Mouse (Mus musculus) liver, postnatal 0 days (tissue): ENCODE results near the gene Col6a6.

Experiments
- CTCF ChIP-seq: sonication (generic); IDR thresholded peaks from 2 replicates; pipeline ENCODE4 v1.5.1; 2016; ENCODE audit warnings: antibody characterized with exemption, low read depth
- EP300 ChIP-seq: IDR thresholded peaks from 2 replicates; pipeline ENCODE4 v1.6.1; 2016; ENCODE audit warnings: antibody characterized with exemption, low read depth, mild to moderate bottlenecking

DNA sequence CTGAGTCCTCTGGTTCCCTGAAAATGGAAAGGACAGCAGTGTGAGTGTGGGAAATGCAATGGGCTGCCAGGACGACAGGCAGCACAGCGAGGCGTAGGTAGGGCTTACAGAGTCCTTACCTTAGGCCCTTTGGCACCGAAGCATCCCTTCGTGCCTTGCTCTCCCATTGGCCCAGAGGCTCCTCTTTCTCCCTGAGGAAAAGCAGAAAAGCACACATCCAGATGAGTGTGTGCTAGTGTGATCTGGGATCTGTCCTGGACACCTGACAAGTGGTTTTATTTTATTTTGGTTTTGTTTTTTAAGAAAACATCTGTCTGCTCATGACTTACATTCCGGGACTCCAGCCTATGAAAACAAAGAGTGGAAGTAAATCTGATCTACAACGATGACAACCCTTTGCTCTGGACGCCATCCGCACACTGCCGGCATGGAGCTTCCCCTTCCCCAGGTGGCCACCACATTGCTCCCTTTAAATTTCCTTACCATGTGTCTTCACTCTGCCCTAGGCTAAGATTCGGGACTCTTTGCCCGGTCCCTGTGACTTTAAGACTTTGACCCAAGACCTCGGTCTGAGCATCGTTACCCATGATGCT, 69.7 kb downstream of the Col6a6 start:
- TF ChIP-seq EP300 (no peak), CTCF (no peak)
